Mouse (Mus musculus): Measurements from ENCODE around the gene Sorbs1. TPM values are rescaled to one million over a fixed set of nuclear protein-coding genes. Genes with fewer than 3 reads are reported as not detected.

Sorbs1 gene
- polyA plus RNA-seq, 1 experiment from 2014 or later: 49.5 TPM

GRCm38 (mm10) chr19:40380656-40381055 lies 132.9 kb downstream of the Sorbs1 start:
- H3K4me3 ChIP-seq (ENCODE audit: low read length): no peak overlapping the region
- no peak overlapping the region for H3K9ac ChIP-seq (ENCODE audit: low read depth, low read length)
- no peak overlapping the region for H3K27ac ChIP-seq (ENCODE audit: low read depth, low read length)
- H3K27me3 ChIP-seq (ENCODE audit: control insufficient read depth, insufficient read depth, low read length): no peaks in the 10 kb centered on the region
- no peak overlapping the region for H3K4me2 ChIP-seq (replicated peaks; ENCODE audit: low read depth, low read length)
- no peaks in the 10 kb centered on the region for H3K36me3 ChIP-seq (ENCODE audit: control insufficient read depth, insufficient read depth, low read length)
- H3K9me3 ChIP-seq (ENCODE audit: control insufficient read depth, low read length): no peaks in the 10 kb centered on the region
- no peaks in the 10 kb centered on the region for H3K4me1 ChIP-seq (ENCODE audit: control insufficient read depth, insufficient read depth, low read length)
- WGBS: 31% methylated on average over 3 of the region's 3 CpGs
- no peak for ATAC-seq (ENCODE audit: low FRiP score, low TSS enrichment)

- no peaks in the 10 kb centered on the region for H3K4me1 ChIP-seq (ENCODE audit: control insufficient read depth, insufficient read depth, low read length)
- H3K9ac ChIP-seq (ENCODE audit: low read depth, low read length): no peak overlapping the region
- no peaks in the 10 kb centered on the region for H3K36me3 ChIP-seq (ENCODE audit: control insufficient read depth, insufficient read depth, low read length)
- no peaks in the 10 kb centered on the region for H3K27me3 ChIP-seq (ENCODE audit: control insufficient read depth, insufficient read depth, low read length)
- no peak overlapping the region for H3K4me3 ChIP-seq (ENCODE audit: low read length)
- 68% methylated on average over 6 of the region's 6 CpGs for WGBS
- no peak overlapping the region for H3K27ac ChIP-seq (ENCODE audit: low read depth, low read length)
- no peak overlapping the region for H3K4me2 ChIP-seq (replicated peaks; ENCODE audit: low read depth, low read length)
- no peaks in the 10 kb centered on the region for H3K9me3 ChIP-seq (ENCODE audit: control insufficient read depth, low read length)
- no peak for ATAC-seq (ENCODE audit: low FRiP score, low TSS enrichment)
Observed at GRCm38 (mm10) chr19:40380005-40380404, 133.6 kb downstream of the Sorbs1 start.

- H3K9ac ChIP-seq (ENCODE audit: low read depth, low read length): no peak overlapping the region
- no peaks in the 10 kb centered on the region for H3K36me3 ChIP-seq (ENCODE audit: control insufficient read depth, insufficient read depth, low read length)
- no peaks in the 10 kb centered on the region for H3K27me3 ChIP-seq (ENCODE audit: control insufficient read depth, insufficient read depth, low read length)
- no peaks in the 10 kb centered on the region for H3K4me1 ChIP-seq (ENCODE audit: control insufficient read depth, insufficient read depth, low read length)
- whole genome bisulfite sequencing: 85% methylated on average over 4 of the region's 4 CpGs
- H3K4me2 ChIP-seq (replicated peaks; ENCODE audit: low read depth, low read length): no peak overlapping the region
- no peak overlapping the region for H3K27ac ChIP-seq (ENCODE audit: low read depth, low read length)
- H3K9me3 ChIP-seq (ENCODE audit: control insufficient read depth, low read length): no peaks in the 10 kb centered on the region
- no peak for ATAC-seq (ENCODE audit: low FRiP score, low TSS enrichment)
- H3K4me3 ChIP-seq (ENCODE audit: low read length): no peak overlapping the region
Observed at GRCm38 (mm10) chr19:40379081-40379480, 134.5 kb downstream of the Sorbs1 start.

DNA sequence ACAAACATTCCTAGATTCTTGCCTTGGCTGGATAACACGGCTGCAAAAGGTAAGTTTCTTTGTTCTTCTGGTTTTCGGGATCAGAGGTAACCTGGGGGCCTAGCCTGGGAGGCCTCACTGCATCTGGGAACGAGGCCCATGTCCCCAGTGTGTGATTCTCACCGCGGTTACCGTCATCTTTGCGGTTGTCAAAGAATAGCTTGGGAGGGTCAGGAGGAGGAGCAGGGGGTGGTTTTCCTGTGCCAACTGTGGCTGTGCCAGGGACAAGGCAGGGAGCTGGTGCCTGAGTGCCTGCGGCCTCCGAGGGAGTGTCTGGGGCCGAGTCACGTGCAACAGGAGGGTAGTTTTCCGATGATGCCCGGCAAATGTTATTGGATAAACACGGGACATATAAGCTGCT lies 135.9 kb downstream of the Sorbs1 start:
- Histone ChIP-seq H3K9me3 (ENCODE audit: control insufficient read depth, low read length) (no peaks in the 10 kb centered on the region), H3K27me3 (ENCODE audit: control insufficient read depth, insufficient read depth, low read length) (no peaks in the 10 kb centered on the region), H3K4me1 (ENCODE audit: control insufficient read depth, insufficient read depth, low read length) (no peaks in the 10 kb centered on the region), H3K4me2 (replicated peaks; ENCODE audit: low read depth, low read length) (no peak overlapping the region), H3K27ac (ENCODE audit: low read depth, low read length) (no peak overlapping the region), H3K4me3 (ENCODE audit: low read length) (no peak overlapping the region), H3K36me3 (ENCODE audit: control insufficient read depth, insufficient read depth, low read length) (no peaks in the 10 kb centered on the region; the same call in 1 of the 2 replicates), H3K9ac (ENCODE audit: low read depth, low read length) (no peak overlapping the region)
- 84% methylated on average over 14 of the region's 14 CpGs for WGBS
- no peak for ATAC-seq (ENCODE audit: low FRiP score, low TSS enrichment)

GRCm38 (mm10) chr19:40376566-40377281 lies 136.9 kb downstream of the Sorbs1 start:
- Histone ChIP-seq H3K36me3 (ENCODE audit: control insufficient read depth, insufficient read depth, low read length) (no peaks in the 10 kb centered on the region; the same call in 1 of the 2 replicates), H3K9ac (ENCODE audit: low read depth, low read length) (no peak overlapping the region), H3K9me3 (ENCODE audit: control insufficient read depth, low read length) (no peaks in the 10 kb centered on the region), H3K27me3 (ENCODE audit: control insufficient read depth, insufficient read depth, low read length) (no peaks in the 10 kb centered on the region), H3K27ac (ENCODE audit: low read depth, low read length) (no peak overlapping the region), H3K4me1 (ENCODE audit: control insufficient read depth, insufficient read depth, low read length) (no peaks in the 10 kb centered on the region), H3K4me2 (replicated peaks; ENCODE audit: low read depth, low read length) (no peak overlapping the region), H3K4me3 (ENCODE audit: low read length) (no peak overlapping the region)
- no peak for ATAC-seq (ENCODE audit: low FRiP score, low TSS enrichment)
- WGBS: 60% methylated on average over 21 of the region's 21 CpGs

GRCm38 (mm10) chr19:40374720-40375119 lies 138.9 kb downstream of the Sorbs1 start:
- no peak overlapping the region for H3K27ac ChIP-seq (ENCODE audit: low read depth, low read length)
- no peak overlapping the region for H3K9ac ChIP-seq (ENCODE audit: low read depth, low read length)
- no peak for ATAC-seq (ENCODE audit: low FRiP score, low TSS enrichment)
- H3K4me1 ChIP-seq (ENCODE audit: control insufficient read depth, insufficient read depth, low read length): 0 out of 2 replicates have a peak, but pooled peaks cover 4% of the 10 kb centered on the region
- H3K36me3 ChIP-seq (ENCODE audit: control insufficient read depth, insufficient read depth, low read length): no peaks in the 10 kb centered on the region; the same call in 1 of the 2 replicates
- 90% methylated on average over 2 of the region's 2 CpGs for WGBS
- no peaks in the 10 kb centered on the region for H3K27me3 ChIP-seq (ENCODE audit: control insufficient read depth, insufficient read depth, low read length)
- H3K9me3 ChIP-seq (ENCODE audit: control insufficient read depth, low read length): no peaks in the 10 kb centered on the region
- no peak overlapping the region for H3K4me3 ChIP-seq (ENCODE audit: low read length)
- no peak overlapping the region for H3K4me2 ChIP-seq (replicated peaks; ENCODE audit: low read depth, low read length)

DNA sequence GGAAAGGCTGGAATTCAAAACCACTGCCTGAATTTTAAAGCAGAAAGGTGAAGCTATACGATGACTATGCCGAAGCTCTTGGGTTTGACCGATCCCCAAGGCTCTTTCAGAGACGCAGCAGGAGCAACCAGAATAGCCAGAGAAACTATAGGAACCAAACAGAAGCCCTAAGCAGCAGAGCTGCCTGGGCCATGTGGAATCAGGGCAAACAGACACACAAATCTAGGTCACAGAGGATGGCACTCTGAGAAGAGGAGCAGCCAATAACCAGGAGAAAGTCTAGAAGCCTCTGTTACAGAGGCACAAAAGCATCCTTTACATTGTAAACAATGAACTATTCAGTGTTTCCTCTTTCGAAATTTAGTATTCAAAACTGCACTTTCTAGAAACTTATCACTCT lies 140.9 kb downstream of the Sorbs1 start:
- Histone ChIP-seq H3K27ac (ENCODE audit: low read depth, low read length) (no peak overlapping the region), H3K9me3 (ENCODE audit: control insufficient read depth, low read length) (no peaks in the 10 kb centered on the region), H3K4me1 (ENCODE audit: control insufficient read depth, insufficient read depth, low read length) (0 out of 2 replicates have a peak, but pooled peaks cover 4% of the 10 kb centered on the region), H3K36me3 (ENCODE audit: control insufficient read depth, insufficient read depth, low read length) (no peaks in the 10 kb centered on the region; the same call in 1 of the 2 replicates), H3K4me3 (ENCODE audit: low read length) (no peak overlapping the region), H3K9ac (ENCODE audit: low read depth, low read length) (no peak overlapping the region), H3K4me2 (replicated peaks; ENCODE audit: low read depth, low read length) (no peak overlapping the region), H3K27me3 (ENCODE audit: control insufficient read depth, insufficient read depth, low read length) (no peaks in the 10 kb centered on the region)
- no peak for ATAC-seq (ENCODE audit: low FRiP score, low TSS enrichment)
- 94% methylated on average over 5 of the region's 5 CpGs for WGBS

DNA sequence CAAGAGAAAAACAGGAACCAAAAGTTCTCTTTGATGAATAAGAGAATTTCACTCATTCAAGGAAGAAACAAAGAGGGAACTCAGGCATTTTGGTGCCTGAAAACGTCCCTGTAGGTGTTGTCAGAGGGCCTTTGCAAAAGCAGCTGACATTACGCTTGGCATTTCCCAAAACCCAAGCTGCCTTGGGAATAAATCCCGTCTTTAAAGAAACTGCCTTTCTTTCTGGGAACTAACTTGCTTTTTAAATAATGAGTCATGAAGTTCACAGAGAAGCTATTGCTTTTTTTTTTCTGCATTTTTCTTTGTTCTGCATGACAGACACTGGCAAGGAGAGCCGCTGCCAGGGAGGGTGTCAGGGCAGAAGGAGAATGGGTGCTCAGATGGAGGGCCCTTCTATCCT lies 141.7 kb downstream of the Sorbs1 start:
- no peak overlapping the region for H3K4me2 ChIP-seq (replicated peaks; ENCODE audit: low read depth, low read length)
- no peak overlapping the region for H3K4me3 ChIP-seq (ENCODE audit: low read length)
- H3K4me1 ChIP-seq (ENCODE audit: control insufficient read depth, insufficient read depth, low read length): 0 out of 2 replicates have a peak, but pooled peaks cover 4% of the 10 kb centered on the region
- no peaks in the 10 kb centered on the region for H3K27me3 ChIP-seq (ENCODE audit: control insufficient read depth, insufficient read depth, low read length)
- no peak overlapping the region for H3K9ac ChIP-seq (ENCODE audit: low read depth, low read length)
- 81% methylated on average over 4 of the region's 4 CpGs for WGBS
- no peaks in the 10 kb centered on the region; the same call in 1 of the 2 replicates for H3K36me3 ChIP-seq (ENCODE audit: control insufficient read depth, insufficient read depth, low read length)
- H3K9me3 ChIP-seq (ENCODE audit: control insufficient read depth, low read length): no peaks in the 10 kb centered on the region
- no peak overlapping the region for H3K27ac ChIP-seq (ENCODE audit: low read depth, low read length)
- ATAC-seq (ENCODE audit: low FRiP score, low TSS enrichment): no peak
